Mouse (Mus musculus) heart, postnatal 25 days (tissue): ENCODE results near the gene Mettl27. TPM values are rescaled to one million over a fixed set of nuclear protein-coding genes. Genes with fewer than 3 reads are reported as not detected.
"Not testable (repeated sequence)": the region's sequence is repeated elsewhere in the genome, so short reads cannot be mapped to it uniquely, and the experiment has no call there.

Experiments used
- DNase-seq: peaks from one replicate; pipeline ENCODE4 v3.0.0; 2022; ENCODE audit warnings: low spot score
- intact Hi-C: fragments of 180-260 bp; cut with DNase I; formaldehyde crosslinking; loops from one replicate; pipeline ENCODE4 v1.15.1; 2025
- total RNA-seq, 2 experiments: library from RNA; stranded (reverse); gene quantifications; 2 replicates each; pipeline ENCODE4 v1.2.3; 2021

Gene Mettl27
- total RNA-seq, 2 experiments from 2014 or later, result 5.0 to 5.6 TPM

GRCm38 (mm10) chr5:134918071-134918832 lies 13.9 kb upstream of the Mettl27 start:
- no peak for DNase-seq
- intact Hi-C loops, result no loop called here

DNA sequence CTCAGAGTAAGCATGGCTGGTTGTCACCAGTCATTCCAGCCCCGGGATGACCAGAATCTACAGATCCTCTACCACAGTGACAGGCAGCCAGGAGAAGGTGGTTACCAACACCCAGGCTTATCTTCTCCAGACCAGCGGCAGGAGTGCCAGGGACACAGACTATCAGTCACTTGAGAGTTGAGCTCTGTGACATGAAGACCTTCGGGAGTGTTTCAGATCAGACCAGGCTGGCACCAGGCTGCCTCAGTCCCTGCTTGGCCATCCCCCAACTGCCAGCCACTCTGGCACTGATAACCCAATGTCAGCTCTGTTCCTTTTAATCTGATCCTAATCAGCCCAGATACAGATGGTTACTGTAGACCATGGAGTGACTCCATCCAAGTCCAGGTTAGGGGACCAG lies 13.1 kb upstream of the Mettl27 start:
- intact Hi-C loops, result no loop called here

DNA sequence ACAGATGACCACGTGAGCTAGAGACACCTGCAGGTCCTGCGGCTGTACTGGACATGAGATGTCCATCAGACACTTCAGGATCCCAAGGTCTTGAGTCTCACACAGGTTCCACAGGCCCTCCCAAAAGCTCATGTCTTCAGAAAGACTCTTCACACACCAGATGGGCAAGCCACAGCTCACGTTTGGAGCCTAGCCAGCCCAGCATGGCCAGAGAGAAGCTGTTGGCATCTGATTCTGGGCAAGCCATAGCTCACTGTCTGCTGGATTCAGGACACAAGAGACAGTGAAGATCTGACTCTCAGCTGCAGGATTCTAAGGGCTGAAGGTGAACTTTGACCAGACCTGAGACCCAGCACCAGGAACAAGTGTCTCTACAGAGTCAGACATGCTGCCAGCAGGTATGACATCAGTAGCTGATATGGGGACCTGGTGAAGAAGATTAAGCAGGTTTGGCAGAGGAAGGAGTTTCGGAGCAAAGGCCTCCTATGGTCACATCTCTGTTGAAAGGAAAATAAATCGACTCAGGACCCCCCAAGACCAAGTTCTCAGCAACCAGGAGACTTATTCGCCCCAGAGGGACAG lies 12.0 kb upstream of the Mettl27 start:
- intact Hi-C loops, result no loop called here
- no peak for DNase-seq

More for the DNA sequence above, 13.1 kb upstream of the Mettl27 start:
- no peak for DNase-seq

- DNase-seq, result no peak
- intact Hi-C loops, result no loop called here
These were observed 11.1 kb upstream of the Mettl27 start for GRCm38 (mm10) chr5:134921106-134921505.

DNA sequence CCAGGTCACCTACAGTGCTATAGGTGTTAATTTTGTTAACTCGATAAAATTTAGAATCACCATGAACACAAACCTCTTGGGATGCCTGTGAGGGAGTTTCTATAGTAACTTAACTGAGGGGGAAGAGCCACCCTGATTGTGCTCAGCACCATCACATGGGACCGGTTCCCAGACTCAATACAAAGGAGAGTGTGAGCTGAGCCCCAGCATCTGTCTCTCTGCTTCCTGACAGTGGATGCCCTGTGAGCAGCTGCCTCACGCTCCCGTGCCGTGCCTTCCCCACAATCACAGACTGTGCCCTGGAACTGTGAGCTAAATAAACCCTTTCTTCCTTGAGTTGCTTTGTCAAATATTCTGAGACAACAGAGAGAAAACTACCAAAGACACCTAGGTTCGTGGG lies 9.0 kb upstream of the Mettl27 start:
- DNase-seq, result no peak
- intact Hi-C loops, result no loop called here

DNA sequence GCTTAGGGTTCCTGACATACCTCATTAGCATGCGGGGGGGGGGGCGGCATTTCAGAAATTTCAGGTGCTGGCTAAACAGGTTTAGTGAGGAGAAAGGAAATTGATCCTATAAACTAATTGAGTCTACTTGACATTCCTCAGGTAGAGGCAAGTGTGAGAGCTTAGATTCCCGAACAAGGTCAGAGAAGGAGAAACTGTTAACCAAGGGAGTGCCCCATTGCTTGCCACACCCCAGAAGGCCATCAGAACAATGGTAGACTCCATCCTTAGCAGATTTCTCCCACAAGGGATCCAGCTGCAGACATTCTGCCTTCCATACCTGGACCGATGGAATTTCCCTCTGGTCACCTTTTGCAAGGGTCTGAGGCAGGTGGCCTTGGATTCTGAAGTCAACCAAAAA lies 5.4 kb upstream of the Mettl27 start:
- intact Hi-C loops, result no loop called here
- DNase-seq, result no peak

GRCm38 (mm10) chr5:134929988-134930387 lies 2.2 kb upstream of the Mettl27 start:
- no peak for DNase-seq
- intact Hi-C loops, result no loop called here

DNA sequence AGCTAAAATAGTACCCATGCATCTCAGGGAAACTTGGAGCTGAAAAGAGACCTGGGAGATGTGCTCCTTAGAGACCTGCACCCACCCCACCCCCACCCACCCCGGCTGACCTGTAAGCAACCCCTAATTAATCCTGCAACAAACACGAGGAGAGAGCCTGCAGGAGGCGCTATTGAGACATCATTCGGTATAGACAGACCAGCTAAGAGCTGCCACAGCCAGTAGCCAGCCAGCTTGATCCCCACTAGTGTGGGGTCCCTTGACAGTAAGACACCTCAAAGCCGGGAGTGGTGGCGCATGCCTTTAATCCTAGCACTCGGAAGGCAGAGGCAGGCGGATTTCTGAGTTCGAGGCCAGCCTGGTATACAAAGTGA lies 722 bp downstream of the Mettl27 start:
- no peak for DNase-seq
- intact Hi-C loops, result loop anchor here (1.0 kb wide), 1 partner anchor 32 kb away; no protein-coding TSS in a partner anchor

DNA sequence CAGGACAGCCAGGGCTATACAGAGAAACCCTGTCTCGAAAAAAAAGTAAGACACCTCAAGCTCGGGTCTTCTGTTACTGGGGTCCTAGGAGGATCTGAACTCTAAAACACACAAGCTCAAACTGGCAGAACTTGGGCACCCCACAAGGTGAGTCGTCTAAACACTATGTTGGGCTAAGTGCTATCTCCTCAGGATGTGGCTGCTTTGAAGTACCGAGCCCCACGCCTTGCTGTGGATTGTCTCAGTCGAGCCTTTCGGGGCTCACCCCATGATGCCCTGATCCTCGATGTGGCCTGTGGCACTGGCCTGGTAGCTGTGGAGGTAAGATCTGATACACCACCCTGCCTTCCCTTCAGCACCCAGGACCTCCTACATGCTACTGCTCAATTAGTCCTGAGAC lies 1.1 kb downstream of the Mettl27 start:
- DNase-seq, result no peak
- intact Hi-C loops, result no loop called here

GRCm38 (mm10) chr5:134933686-134934085 lies 1.5 kb downstream of the Mettl27 start:
- intact Hi-C loops, DNase-seq: not testable (repeated sequence)

GRCm38 (mm10) chr5:134934666-134935065 lies 2.5 kb downstream of the Mettl27 start:
- intact Hi-C loops, result no loop called here
- no peak for DNase-seq

- DNase-seq, result no peak
- intact Hi-C loops, result no loop called here
These were observed 3.9 kb downstream of the Mettl27 start for GRCm38 (mm10) chr5:134936051-134936450.

GRCm38 (mm10) chr5:134936626-134937185 lies 4.5 kb downstream of the Mettl27 start:
- intact Hi-C loops, result no loop called here
- DNase-seq, result no peak

DNA sequence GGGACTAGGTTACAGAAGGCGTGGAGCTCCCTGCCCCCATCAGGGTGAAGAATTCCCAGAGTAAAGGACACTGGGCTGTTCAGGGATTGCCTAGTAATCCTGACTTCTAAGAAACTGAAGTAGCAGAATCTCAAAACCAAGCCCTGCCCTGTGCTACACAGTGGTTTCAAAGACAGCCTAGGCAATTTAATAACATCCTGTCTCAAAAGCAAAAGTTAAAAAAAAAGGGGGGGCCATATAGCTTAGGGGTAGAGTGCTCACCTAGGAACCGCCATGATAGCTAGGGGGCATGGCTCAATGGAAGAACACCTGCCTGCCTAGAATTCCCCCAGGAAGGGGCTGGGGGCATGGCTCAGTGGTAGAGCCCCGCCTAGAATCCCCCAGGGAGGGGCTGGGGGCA lies 6.9 kb downstream of the Mettl27 start:
- intact Hi-C loops, result no loop called here
- DNase-seq, result no peak

DNA sequence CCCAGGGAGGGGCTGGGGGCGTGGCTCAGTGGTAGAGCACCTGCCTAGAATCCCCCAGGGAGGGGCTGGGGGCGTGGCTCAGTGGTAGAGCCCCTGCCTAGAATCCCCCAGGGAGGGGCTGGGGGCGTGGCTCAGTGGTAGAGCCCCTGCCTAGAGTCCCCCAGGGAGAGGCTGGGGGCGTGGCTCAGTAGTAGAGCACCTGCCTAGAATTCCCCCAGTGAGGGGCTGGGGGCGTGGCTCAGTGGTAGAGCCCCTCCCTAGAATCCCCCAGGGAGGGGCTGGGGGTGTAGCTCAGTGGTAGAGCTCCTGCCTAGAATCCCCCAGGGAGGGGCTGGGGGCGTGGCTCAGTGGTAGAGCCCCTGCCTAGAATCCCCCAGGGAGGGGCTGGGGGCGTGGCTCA lies 7.4 kb downstream of the Mettl27 start:
- DNase-seq, intact Hi-C loops: not testable (repeated sequence)

DNA sequence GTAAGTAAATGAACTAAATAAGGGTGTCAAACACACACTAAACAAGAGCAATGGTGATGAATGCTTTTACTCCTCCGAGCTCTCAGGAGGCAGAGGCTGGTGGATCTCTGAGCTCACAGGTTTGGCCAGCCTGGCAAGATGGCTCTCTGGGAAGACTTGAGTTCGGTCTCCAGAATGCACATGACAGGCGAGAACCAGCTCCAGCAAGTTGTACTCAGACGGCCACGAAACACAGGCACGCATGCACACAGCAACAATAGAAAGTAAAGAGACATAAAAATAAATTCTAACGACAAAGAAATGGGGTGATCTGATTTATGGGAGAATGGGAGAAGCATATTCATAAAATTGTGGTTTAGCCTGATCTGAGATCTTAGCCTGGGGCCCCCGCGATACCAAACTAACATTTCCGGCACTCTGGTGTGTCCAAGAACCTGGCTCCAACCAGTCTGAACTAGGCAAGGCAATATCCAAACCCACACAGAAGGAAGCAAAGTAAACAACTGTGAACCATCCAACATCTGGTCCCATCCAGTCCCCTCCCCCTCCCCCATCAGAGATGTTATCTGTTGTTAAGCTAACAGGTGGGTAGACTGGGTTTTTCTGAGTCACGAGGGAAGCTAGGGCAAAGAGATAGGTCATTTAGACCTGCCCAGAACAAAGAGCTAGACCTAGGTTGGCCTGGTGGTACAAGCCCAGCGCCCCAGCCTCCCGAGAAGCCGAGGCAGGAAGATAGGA lies 9.5 kb downstream of the Mettl27 start:
- intact Hi-C loops, result no loop called here
- no peak for DNase-seq

- DNase-seq, result no peak
- intact Hi-C loops, result no loop called here
These were observed 10.6 kb downstream of the Mettl27 start for GRCm38 (mm10) chr5:134942740-134943139.

- DNase-seq, result no peak
- intact Hi-C loops, result no loop called here
These were observed 12.0 kb downstream of the Mettl27 start for GRCm38 (mm10) chr5:134944179-134944578.

- DNase-seq, result no peak
- intact Hi-C loops, result no loop called here
These were observed 13.2 kb downstream of the Mettl27 start for GRCm38 (mm10) chr5:134945266-134945959.
